Mouse (Mus musculus) T-helper 1 cell (primary cell): ENCODE measurements at regions not wholly inside any gene's neighbourhood (a gene's known extent, or its start where the extent isn't known, plus 50 kb on each side); places are given as distances from the start of the nearest gene placed in this dataset.
"Not testable (repeated sequence)": the region's sequence is repeated elsewhere in the genome, so short reads cannot be mapped to it uniquely, and the experiment has no call there.

Source experiments
- in situ Hi-C: fragments of 300-600 bp; cut with MboI, MseI; formaldehyde crosslinking; loops from one replicate; pipeline ENCODE4 v1.15.1; 2025; ENCODE audit warnings: high pct_unique_total_duplicates

GRCm38 (mm10) chr3:6886200-6887052 is 266.2 kb upstream of the 1700008P02Rik start:
- in situ Hi-C loops: no loop called here

- in situ Hi-C loops: no loop called here
Measured at GRCm38 (mm10) chr3:6883401-6883800, 263.2 kb upstream of the 1700008P02Rik start.

GRCm38 (mm10) chr3:6876265-6876664 is 256.0 kb upstream of the 1700008P02Rik start:
- in situ Hi-C loops: no loop called here

- in situ Hi-C loops: no loop called here
Measured at GRCm38 (mm10) chr3:6872170-6872569, 251.9 kb upstream of the 1700008P02Rik start.

- in situ Hi-C loops: no loop called here
Measured at GRCm38 (mm10) chr3:6871752-6872151, 251.5 kb upstream of the 1700008P02Rik start.

- in situ Hi-C loops: no loop called here
Measured at GRCm38 (mm10) chr3:6866148-6866483, 245.9 kb upstream of the 1700008P02Rik start.

- in situ Hi-C loops: no loop called here
Measured at GRCm38 (mm10) chr3:6865462-6866147, 245.4 kb upstream of the 1700008P02Rik start.

- in situ Hi-C loops: loop anchor here (5.0 kb wide), 1 partner anchor 53 kb away; no protein-coding TSS in a partner anchor
Measured at GRCm38 (mm10) chr3:6859866-6860180, 239.6 kb upstream of the 1700008P02Rik start.

- in situ Hi-C loops: no loop called here
Measured at GRCm38 (mm10) chr3:6858982-6859865, 239.0 kb upstream of the 1700008P02Rik start.

- in situ Hi-C loops: no loop called here
Measured at GRCm38 (mm10) chr3:6819332-6819731, 199.1 kb upstream of the 1700008P02Rik start.

GRCm38 (mm10) chr3:6812346-6812745 is 192.1 kb upstream of the 1700008P02Rik start:
- in situ Hi-C loops: no loop called here

- in situ Hi-C loops: loop anchor here (5.0 kb wide), 1 partner anchor 53 kb away; no protein-coding TSS in a partner anchor
Measured at GRCm38 (mm10) chr3:6809381-6809950, 189.2 kb upstream of the 1700008P02Rik start.

GRCm38 (mm10) chr3:6800092-6800716 is 180.0 kb upstream of the 1700008P02Rik start:
- in situ Hi-C loops: not testable (repeated sequence)

GRCm38 (mm10) chr3:6768506-6768905 is 148.3 kb upstream of the 1700008P02Rik start:
- in situ Hi-C loops: no loop called here

- in situ Hi-C loops: not testable (repeated sequence)
Measured at GRCm38 (mm10) chr3:6768085-6768484, 147.8 kb upstream of the 1700008P02Rik start.

- in situ Hi-C loops: no loop called here
Measured at GRCm38 (mm10) chr3:6759172-6759571, 138.9 kb upstream of the 1700008P02Rik start.

GRCm38 (mm10) chr3:6757562-6757961 is 137.3 kb upstream of the 1700008P02Rik start:
- in situ Hi-C loops: no loop called here

- in situ Hi-C loops: not testable (repeated sequence)
Measured at GRCm38 (mm10) chr3:6750746-6751145, 130.5 kb upstream of the 1700008P02Rik start.

GRCm38 (mm10) chr3:6731372-6732297 is 111.4 kb upstream of the 1700008P02Rik start:
- in situ Hi-C loops: no loop called here

GRCm38 (mm10) chr3:6730066-6730465 is 109.8 kb upstream of the 1700008P02Rik start:
- in situ Hi-C loops: no loop called here
